Mouse (Mus musculus) adrenal gland, adult 2 months (tissue): Measurements from ENCODE around the gene Nkx2-4. TPM values are rescaled to one million over a fixed set of nuclear protein-coding genes. Genes with fewer than 3 reads are reported as not detected.

Experiments used
- DNase-seq: peaks from one replicate; pipeline ENCODE4 v3.0.0; 2021
- long read RNA-seq: library from polyadenylated mRNA; stranded (forward); transcript quantifications from one replicate; pipeline ENCODE4 v2.0.0, GENCODE M21; 2021
- polyA plus RNA-seq: library from polyadenylated mRNA; depleted of rRNA; stranded (reverse); fragments of >200 nt; gene quantifications from 2 replicates; pipeline ENCODE4 v1.2.3, GENCODE M21; 2012; rRNA removed
- total RNA-seq, 2 experiments: library from RNA; stranded (reverse); gene quantifications; 2 replicates each; pipeline ENCODE4 v1.2.3; 2021

Nkx2-4 gene
- total RNA-seq (not detected), polyA plus RNA-seq (not detected in 2 replicates)
- long read RNA-seq, result 0 reads

DNA sequence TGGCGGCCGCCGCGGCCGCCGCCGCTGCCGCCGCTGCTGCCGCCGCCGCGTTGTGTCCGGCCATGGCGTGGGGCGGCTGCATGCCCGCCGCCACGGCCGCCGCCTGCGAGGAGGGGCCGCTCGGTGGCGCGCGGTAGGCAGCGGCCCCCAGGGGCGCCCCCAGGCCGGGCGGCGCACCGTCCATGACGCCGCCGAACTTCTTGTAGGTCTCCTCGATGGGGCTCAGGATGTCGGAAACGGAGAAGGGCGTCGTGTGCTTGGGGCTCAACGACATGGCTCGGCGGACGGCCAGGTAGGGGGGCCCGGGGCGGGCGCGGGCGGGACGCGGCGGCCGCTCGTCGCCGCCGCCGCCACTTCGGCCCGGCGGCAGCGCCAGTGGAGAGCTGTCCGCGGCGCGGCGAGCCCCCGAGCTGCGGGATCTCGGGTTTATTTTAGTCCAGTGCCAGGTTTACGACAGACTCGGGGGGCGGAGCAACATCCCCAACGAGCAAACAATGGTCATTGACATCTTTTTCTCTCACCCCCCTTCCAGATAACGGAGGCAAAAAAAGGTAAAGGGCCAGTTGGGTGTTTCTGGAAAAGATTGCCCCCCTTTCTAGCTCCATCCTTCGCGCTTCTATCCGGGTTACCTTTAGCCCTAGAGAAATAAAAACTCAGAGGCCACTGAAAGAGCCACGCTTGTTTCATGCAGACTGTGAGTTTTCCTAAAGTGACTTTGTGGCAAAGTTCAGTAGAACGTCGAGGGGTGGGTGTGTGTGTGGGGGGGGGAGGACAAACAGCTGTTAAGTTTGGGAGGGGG, at the start of gene Nkx2-4:
Gene Nkx2-4, minus strand, starts transcription at position 374 of the 799 bp plus-strand sequence.
- DNase-seq, result peak; percentile 26

GRCm38 (mm10) chr2:147127366-147127765, 42.1 kb upstream of the Nkx2-4 start:
- DNase-seq, result no peak

GRCm38 (mm10) chr2:147119736-147120135, 34.5 kb upstream of the Nkx2-4 start:
- no peak for DNase-seq

GRCm38 (mm10) chr2:147086441-147086840, 1.2 kb upstream of the Nkx2-4 start:
- no peak for DNase-seq

GRCm38 (mm10) chr2:147085937-147086336, 692 bp upstream of the Nkx2-4 start:
- DNase-seq, result no peak

GRCm38 (mm10) chr2:147084366-147085071, 726 bp downstream of the Nkx2-4 start:
- no peak for DNase-seq

DNA sequence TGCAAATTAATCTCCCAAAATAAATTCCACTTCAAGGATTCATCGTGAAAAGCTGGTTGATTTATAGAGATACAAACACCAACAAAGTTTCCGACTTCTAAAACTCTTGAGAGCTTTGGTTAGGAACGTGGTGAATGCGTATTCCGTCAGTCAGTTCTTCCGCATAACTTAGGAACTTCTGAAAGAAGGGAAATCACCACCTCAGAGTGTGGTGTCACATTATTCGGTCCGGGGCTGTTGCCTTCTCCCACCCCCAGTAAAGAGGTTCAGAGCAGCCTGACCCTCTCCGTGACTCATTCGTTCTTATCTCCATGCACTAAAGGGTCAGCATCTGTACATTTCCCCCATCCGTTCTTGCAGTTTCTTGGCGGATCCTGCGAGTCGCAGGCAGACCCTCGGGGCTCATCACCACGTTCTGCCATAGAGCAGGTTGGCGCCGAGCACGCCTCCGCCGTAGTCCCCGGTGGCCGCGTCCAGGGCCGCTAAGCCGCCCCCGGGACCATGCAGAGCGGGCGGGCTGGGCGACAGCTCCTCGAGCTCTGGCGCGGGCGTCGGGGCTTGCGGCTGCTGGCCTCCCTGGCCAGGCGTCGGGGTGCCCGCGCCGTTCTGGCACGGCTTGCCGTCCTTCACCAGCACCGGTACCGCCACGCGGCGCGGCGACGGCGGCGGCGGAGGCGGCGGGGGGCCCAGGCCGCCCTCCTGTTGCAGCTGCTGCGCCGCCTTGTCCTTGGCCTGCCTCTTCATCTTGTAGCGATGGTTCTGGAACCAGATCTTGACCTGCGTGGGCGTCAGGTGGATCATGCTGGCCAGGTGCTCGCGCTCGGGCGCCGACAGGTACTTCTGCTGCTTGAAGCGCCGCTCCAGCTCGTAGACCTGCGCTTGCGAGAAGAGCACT, 1.5 kb downstream of the Nkx2-4 start:
- peak; percentile 34 for DNase-seq

DNA sequence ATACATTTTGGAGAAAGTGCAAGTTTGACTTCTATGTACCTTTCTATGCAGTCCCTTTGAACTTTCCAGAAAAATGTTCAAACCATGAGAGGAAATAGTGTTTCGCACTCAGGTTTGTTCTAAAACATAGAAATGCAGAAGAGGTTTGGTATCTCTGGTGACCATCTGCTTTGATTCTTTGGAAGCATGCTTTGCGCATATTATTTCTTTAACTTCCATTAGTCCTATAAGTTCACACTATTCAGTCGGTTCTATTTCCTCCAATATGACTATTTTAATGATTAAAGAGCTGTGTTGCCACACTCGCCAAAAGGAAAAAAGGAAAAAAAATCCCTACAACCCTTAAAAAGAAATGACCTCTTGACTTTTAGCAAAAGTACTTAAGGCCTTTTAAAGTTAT, 2.9 kb downstream of the Nkx2-4 start:
- DNase-seq, result no peak

GRCm38 (mm10) chr2:147074399-147074798, 10.8 kb downstream of the Nkx2-4 start:
- DNase-seq, result no peak

DNA sequence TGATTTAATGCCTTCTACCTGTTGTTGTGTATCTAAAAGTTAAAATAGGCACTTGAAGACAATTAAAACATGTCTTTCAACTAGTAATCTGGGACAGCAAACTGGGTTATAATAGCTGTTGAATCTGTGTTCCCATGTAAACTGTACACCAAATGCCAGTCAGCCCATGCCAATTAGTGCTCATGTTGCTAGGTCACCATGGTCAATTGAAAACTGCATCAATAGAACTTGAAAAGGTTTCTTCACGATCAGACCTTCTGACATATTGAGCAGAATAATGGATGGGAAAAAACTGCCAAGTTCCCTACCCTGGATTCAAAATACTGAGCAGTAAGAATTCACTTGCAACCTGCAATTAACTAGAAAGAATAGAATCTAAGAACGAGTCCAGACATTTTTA, 11.3 kb downstream of the Nkx2-4 start:
- no peak for DNase-seq

DNA sequence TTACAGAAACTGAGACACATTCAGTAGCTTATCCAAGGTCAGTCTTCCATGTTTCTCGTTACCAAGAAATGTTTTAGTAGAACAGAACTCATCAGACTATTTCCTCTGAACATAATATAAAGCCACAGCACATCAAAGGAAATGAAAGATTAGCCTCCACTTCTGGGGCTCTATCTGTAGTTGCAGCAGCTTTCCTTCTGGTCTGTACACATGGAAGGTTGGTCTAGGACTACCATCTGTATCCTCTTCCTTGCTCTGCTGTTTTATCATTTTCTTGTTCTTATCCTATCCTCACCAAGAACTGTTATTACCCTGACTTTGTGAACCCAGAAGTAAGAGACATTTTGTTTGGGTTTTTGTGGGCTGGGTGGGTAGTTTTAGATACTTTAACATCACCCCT, 14.9 kb downstream of the Nkx2-4 start:
- no peak for DNase-seq

DNA sequence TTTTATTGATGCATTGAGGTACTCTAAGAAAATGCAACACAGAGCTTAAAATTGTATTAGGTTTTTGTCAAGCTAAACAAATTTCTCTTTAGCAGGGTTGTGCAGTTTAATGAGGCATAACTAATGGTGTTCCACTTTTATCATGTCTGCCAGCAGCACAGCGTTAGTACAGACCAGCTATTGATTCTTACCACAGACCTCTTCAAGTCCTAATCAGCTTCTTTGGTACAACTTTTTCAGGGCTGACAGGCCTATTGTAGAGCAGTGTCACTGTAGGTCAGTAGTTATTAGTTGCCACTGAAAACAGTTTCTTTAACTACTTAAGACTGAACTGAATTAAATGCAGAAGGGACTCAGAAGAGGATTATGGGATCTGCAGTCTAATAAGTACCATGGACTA, 16.2 kb downstream of the Nkx2-4 start:
- DNase-seq, result no peak

DNA sequence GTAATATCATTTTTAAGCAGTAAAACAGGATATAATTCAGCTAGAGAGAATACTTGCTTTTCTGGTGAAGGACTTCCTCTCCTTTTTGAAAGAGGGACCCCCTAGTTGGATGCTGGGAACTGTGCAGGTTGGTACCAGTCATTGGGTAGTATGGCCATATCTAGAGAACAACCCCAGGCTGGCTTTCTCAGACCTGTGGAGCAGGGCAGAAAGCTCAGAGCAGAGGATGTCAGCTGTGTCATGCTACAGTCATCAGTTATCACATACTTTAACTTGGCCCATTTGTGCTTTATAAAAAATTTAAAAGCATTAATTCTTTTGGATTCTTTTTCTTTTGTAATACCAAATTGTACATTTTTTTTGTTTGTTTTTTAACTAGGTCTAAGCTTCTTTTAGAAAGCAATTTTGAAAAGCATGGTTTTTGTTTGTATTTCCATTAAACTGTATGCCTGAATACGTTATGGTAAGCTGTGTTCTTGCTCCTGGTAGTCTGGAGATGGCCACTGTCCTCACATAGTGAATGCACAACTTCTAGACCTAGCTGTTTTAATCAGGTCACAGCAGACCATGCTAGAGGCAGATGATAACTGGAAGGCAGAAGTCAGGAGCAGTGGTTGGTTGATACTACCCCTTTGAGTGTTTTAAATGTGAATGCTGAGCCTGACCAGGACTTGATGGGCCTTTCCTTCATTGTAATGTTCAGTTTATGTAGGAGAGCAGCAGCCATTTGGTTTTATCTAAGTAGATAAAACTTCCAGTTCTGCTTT, 17.6 kb downstream of the Nkx2-4 start:
- DNase-seq, result no peak

GRCm38 (mm10) chr2:147053229-147053892, 31.9 kb downstream of the Nkx2-4 start:
- DNase-seq, result no peak

DNA sequence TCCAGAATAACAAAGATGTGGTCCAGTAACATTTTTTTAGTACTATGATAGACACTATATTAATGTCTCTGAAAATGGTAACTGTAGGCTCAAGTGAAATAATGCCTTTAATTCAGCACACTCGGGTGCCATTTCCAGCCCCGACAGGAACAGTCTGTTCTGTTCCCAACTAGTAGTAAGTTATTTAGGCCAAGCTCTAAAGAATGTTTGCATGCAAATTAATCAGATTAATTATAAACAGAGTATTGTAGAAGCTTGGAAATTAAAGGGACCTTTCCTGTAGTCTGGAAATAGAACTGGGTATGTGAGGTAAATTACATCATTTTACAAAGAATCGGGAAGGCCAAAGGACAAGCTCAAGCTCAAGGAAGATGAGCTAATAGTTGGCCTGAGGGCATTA, 38.2 kb downstream of the Nkx2-4 start:
- DNase-seq, result no peak

- no peak for DNase-seq
Measured at GRCm38 (mm10) chr2:147035864-147036263, 49.4 kb downstream of the Nkx2-4 start.

Other genes starting within 250 kb of the Nkx2-4 start
- 10 to 100 TPM; 48.2 to 50.0 TPM for gene Kiz, start 229.6 kb downstream of the Nkx2-4 start, total RNA-seq
- 1.5 TPM in 2 replicates for gene Kiz, start 229.6 kb downstream of the Nkx2-4 start, polyA plus RNA-seq
- gene Xrn2, start 72.4 kb downstream of the Nkx2-4 start, total RNA-seq, result 10 to 100 TPM; 50.5 to 53.9 TPM
- gene Xrn2, start 72.4 kb downstream of the Nkx2-4 start, polyA plus RNA-seq, result 6.6 and 7.8 TPM in 2 replicates
- gene Nkx2-2, start 108.8 kb upstream of the Nkx2-4 start, total RNA-seq, result not detected
- gene Nkx2-2, start 108.8 kb upstream of the Nkx2-4 start, polyA plus RNA-seq, result not detected in 2 replicates